Mouse (Mus musculus): ENCODE results near the gene Ak7. TPM values are rescaled to one million over a fixed set of nuclear protein-coding genes. Genes with fewer than 3 reads are reported as not detected.

The Ak7 gene
- polyA plus RNA-seq, 1 experiment from 2014 or later = 0.19 TPM

DNA sequence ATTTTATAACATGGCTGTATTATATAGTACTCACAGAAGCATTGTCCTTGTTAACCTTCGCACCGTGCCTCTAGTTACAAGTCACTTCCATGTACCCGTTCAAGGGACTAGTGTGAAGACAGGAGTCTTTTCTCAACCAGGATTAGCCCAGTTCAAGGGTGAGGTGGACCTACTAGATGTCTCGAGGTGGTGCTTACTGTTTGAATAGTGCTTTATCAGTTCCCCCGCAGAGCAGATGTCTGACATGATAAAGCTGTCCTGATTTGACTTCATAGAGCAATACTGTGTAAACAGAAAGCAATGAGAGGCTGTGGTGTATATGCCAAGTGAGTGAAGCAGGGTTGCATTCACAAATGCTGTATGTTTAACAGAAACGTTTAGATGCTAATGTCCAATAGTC, 104.8 kb downstream of the Ak7 start:
- ATAC-seq (replicated peaks; ENCODE audit: insufficient number of reproducible peaks, low FRiP score, low TSS enrichment) = no peak
- peaks cover 4% of the 10 kb centered on the region; the same call in 1 of the 2 replicates for H3K4me1 ChIP-seq (ENCODE audit: control insufficient read depth, insufficient read depth, low read length)
- no peak overlapping the region for H3K4me3 ChIP-seq (ENCODE audit: low read depth, low read length)
- H3K4me2 ChIP-seq = no peak overlapping the region
- WGBS (ENCODE audit: insufficient replicate concordance) = 75% methylated on average over 6 of the region's 6 CpGs
- no peak overlapping the region for H3K27ac ChIP-seq (ENCODE audit: low read depth, low read length)
- H3K9me3 ChIP-seq (replicated peaks; ENCODE audit: control insufficient read depth, low read length) = no peaks in the 10 kb centered on the region
- H3K27me3 ChIP-seq (ENCODE audit: control insufficient read depth, insufficient read depth, low read length) = no peaks in the 10 kb centered on the region
- peaks cover 27% of the 10 kb centered on the region for H3K36me3 ChIP-seq (ENCODE audit: control insufficient read depth, insufficient read depth, low read length)
- H3K9ac ChIP-seq (ENCODE audit: low read depth, low read length) = no peak overlapping the region

GRCm38 (mm10) chr12:105813957-105814356, 108.2 kb downstream of the Ak7 start:
- H3K9me3 ChIP-seq (replicated peaks; ENCODE audit: control insufficient read depth, low read length) = no peaks in the 10 kb centered on the region
- H3K27me3 ChIP-seq (ENCODE audit: control insufficient read depth, insufficient read depth, low read length) = no peaks in the 10 kb centered on the region
- H3K4me2 ChIP-seq = no peak overlapping the region
- H3K36me3 ChIP-seq (ENCODE audit: control insufficient read depth, insufficient read depth, low read length) = peaks cover 19% of the 10 kb centered on the region
- no peak overlapping the region for H3K27ac ChIP-seq (ENCODE audit: low read depth, low read length)
- H3K4me1 ChIP-seq (ENCODE audit: control insufficient read depth, insufficient read depth, low read length) = peaks cover 4% of the 10 kb centered on the region; the same call in 1 of the 2 replicates
- no peak overlapping the region for H3K9ac ChIP-seq (ENCODE audit: low read depth, low read length)
- no peak for ATAC-seq (replicated peaks; ENCODE audit: insufficient number of reproducible peaks, low FRiP score, low TSS enrichment)
- no peak overlapping the region for H3K4me3 ChIP-seq (ENCODE audit: low read depth, low read length)
- WGBS (ENCODE audit: insufficient replicate concordance) = 81% methylated on average over 6 of the region's 6 CpGs

GRCm38 (mm10) chr12:105823472-105823871, 117.7 kb downstream of the Ak7 start:
- H3K4me3 ChIP-seq (ENCODE audit: low read depth, low read length) = no peak overlapping the region
- 79% methylated on average over 4 of the region's 4 CpGs for WGBS (ENCODE audit: insufficient replicate concordance)
- H3K36me3 ChIP-seq (ENCODE audit: control insufficient read depth, insufficient read depth, low read length) = peaks cover 32% of the 10 kb centered on the region
- no peak overlapping the region for H3K4me2 ChIP-seq
- ATAC-seq (replicated peaks; ENCODE audit: insufficient number of reproducible peaks, low FRiP score, low TSS enrichment) = no peak
- H3K27me3 ChIP-seq (ENCODE audit: control insufficient read depth, insufficient read depth, low read length) = no peaks in the 10 kb centered on the region
- no peaks in the 10 kb centered on the region for H3K9me3 ChIP-seq (replicated peaks; ENCODE audit: control insufficient read depth, low read length)
- no peaks in the 10 kb centered on the region for H3K4me1 ChIP-seq (ENCODE audit: control insufficient read depth, insufficient read depth, low read length)
- no peak overlapping the region for H3K27ac ChIP-seq (ENCODE audit: low read depth, low read length)
- no peak overlapping the region for H3K9ac ChIP-seq (ENCODE audit: low read depth, low read length)

GRCm38 (mm10) chr12:105824743-105825142, 119.0 kb downstream of the Ak7 start:
- H3K36me3 ChIP-seq (ENCODE audit: control insufficient read depth, insufficient read depth, low read length) = peaks cover 40% of the 10 kb centered on the region
- H3K27me3 ChIP-seq (ENCODE audit: control insufficient read depth, insufficient read depth, low read length) = no peaks in the 10 kb centered on the region
- 53% methylated on average over 8 of the region's 8 CpGs for WGBS (ENCODE audit: insufficient replicate concordance)
- H3K27ac ChIP-seq (ENCODE audit: low read depth, low read length) = no peak overlapping the region
- no peak overlapping the region for H3K4me3 ChIP-seq (ENCODE audit: low read depth, low read length)
- no peak overlapping the region for H3K4me2 ChIP-seq
- H3K9me3 ChIP-seq (replicated peaks; ENCODE audit: control insufficient read depth, low read length) = no peaks in the 10 kb centered on the region
- ATAC-seq (replicated peaks; ENCODE audit: insufficient number of reproducible peaks, low FRiP score, low TSS enrichment) = no peak
- H3K9ac ChIP-seq (ENCODE audit: low read depth, low read length) = no peak overlapping the region
- H3K4me1 ChIP-seq (ENCODE audit: control insufficient read depth, insufficient read depth, low read length) = no peaks in the 10 kb centered on the region

DNA sequence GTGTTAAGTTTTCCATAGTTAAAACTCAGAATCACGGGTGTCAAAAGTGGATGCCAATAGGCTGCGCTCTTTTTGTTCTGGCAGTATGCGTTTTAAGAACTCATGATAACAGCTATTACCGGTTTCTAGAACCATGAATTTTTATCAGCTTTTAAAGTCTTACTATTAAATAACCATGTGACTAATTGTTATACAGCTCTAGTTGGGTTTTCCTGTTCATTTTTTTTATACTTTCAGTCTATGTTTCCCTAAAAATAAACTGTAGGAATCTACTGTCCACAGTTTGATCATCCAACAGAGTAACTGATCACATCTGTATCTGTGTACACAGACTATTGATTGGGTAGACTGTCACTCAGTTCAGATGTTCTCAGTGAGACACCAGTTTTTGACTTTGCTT, 119.5 kb downstream of the Ak7 start:
- no peak for ATAC-seq (replicated peaks; ENCODE audit: insufficient number of reproducible peaks, low FRiP score, low TSS enrichment)
- peaks cover 40% of the 10 kb centered on the region for H3K36me3 ChIP-seq (ENCODE audit: control insufficient read depth, insufficient read depth, low read length)
- H3K4me3 ChIP-seq (ENCODE audit: low read depth, low read length) = no peak overlapping the region
- H3K9ac ChIP-seq (ENCODE audit: low read depth, low read length) = no peak overlapping the region
- no peak overlapping the region for H3K4me2 ChIP-seq
- no peak overlapping the region for H3K27ac ChIP-seq (ENCODE audit: low read depth, low read length)
- H3K4me1 ChIP-seq (ENCODE audit: control insufficient read depth, insufficient read depth, low read length) = no peaks in the 10 kb centered on the region
- WGBS (ENCODE audit: insufficient replicate concordance) = 86% methylated on average over 4 of the region's 4 CpGs
- H3K27me3 ChIP-seq (ENCODE audit: control insufficient read depth, insufficient read depth, low read length) = no peaks in the 10 kb centered on the region
- no peaks in the 10 kb centered on the region for H3K9me3 ChIP-seq (replicated peaks; ENCODE audit: control insufficient read depth, low read length)

Other genes with a start within 250 kb of the Ak7 start
- 0.42 and 0.69 TPM in 2 replicates for gene Bdkrb2, start 142.8 kb upstream of the Ak7 start, polyA plus RNA-seq (2014; fragmentation: Nextera tagmentation; extraction: Ambion mirVana)
- gene Bdkrb1, start 102.9 kb upstream of the Ak7 start, polyA plus RNA-seq (2014; fragmentation: Nextera tagmentation; extraction: Ambion mirVana) = not detected in 2 replicates
- 27.4 and 27.7 TPM in 2 replicates for gene Gskip, start 21.1 kb upstream of the Ak7 start, polyA plus RNA-seq (2014; fragmentation: Nextera tagmentation; extraction: Ambion mirVana)
- gene Atg2b, start 20.8 kb upstream of the Ak7 start, polyA plus RNA-seq (2014; fragmentation: Nextera tagmentation; extraction: Ambion mirVana) = 12.2 and 14.0 TPM in 2 replicates
- 136 and 148 TPM in 2 replicates for gene Papola, start 78.7 kb downstream of the Ak7 start, polyA plus RNA-seq (2014; fragmentation: Nextera tagmentation; extraction: Ambion mirVana)

Measured in heart, embryonic 11.5 days (tissue).